Mouse (Mus musculus): ENCODE data around the gene Fgfr2.

DNA sequence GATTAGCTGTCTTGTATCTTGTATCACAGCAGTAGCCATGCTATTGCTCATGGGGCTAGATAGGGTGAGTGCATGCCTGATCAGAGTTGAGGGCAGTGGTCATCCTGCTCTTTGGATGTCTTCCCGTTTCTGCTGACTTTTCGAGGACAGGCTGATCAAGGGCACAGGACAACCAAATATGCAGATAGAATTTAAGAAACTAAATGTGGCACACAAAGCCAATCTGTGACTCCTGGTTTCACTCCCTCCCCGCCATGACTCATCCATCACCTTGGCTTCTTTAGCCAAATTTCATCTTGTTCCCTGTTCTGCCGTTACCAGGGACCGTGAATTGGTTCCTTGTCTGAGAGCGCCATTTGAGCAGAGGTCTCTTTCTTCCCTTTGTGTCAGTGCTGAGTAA is 1469.7 kb downstream of the Fgfr2 start:
- TF ChIP-seq CTCF (IDR thresholded peaks at IDR 0.05; ENCODE audit: borderline replicate concordance, extremely low read depth, insufficient read depth, insufficient read length): no peak
- no peak for TF ChIP-seq POLR2A (IDR thresholded peaks at IDR 0.05; ENCODE audit: borderline replicate concordance, extremely low read depth, insufficient read depth, insufficient read length, poor library complexity, severe bottlenecking)

Measured in brain, embryonic 14.5 days (tissue).